Mouse (Mus musculus) lung, postnatal 0 days (tissue): ENCODE measurements at regions not wholly inside any gene's neighbourhood (a gene's known extent, or its start where the extent isn't known, plus 50 kb on each side); places are given as distances from the start of the nearest gene placed in this dataset.
A peak's percentile ranks its signal among the peaks of the same experiment; 100 is the strongest.

ENCODE experiments used
- ATAC-seq: fragments of 200-750 bp; cut with Nextera tagmentation; 2 replicates; pipeline ENCODE4 v1.8.0; 2017; ENCODE audit warnings: moderate library complexity
- DNase-seq: peaks from one replicate; pipeline ENCODE4 v3.0.0-alpha.2; 2016; ENCODE audit warnings: low spot score
- H3K27ac ChIP-seq: fragments of 300-500 bp; sonication (generic); 2 replicates; pipeline ENCODE4 v1.5.1; 2014; ENCODE audit warnings: antibody characterized with exemption, mild to moderate bottlenecking, low read length, mixed read lengths
- H3K27me3 ChIP-seq: fragments of 300-500 bp; sonication (generic); replicated peaks from 2 replicates; pipeline ENCODE4 v1.6.1; 2014; ENCODE audit warnings: low read length, mixed read lengths; ENCODE audit not compliant: insufficient read depth
- H3K36me3 ChIP-seq: fragments of 300-500 bp; sonication (generic); 2 replicates; pipeline ENCODE4 v1.6.1; 2014; ENCODE audit warnings: low read length, mixed read lengths; ENCODE audit not compliant: insufficient read depth
- H3K4me1 ChIP-seq: fragments of 300-500 bp; sonication (generic); 2 replicates; pipeline ENCODE4 v1.6.1; 2014; ENCODE audit warnings: antibody characterized with exemption, low read depth, low read length, mixed read lengths; ENCODE audit not compliant: insufficient read depth
- H3K4me2 ChIP-seq: fragments of 300-500 bp; sonication (generic); replicated peaks from 2 replicates; pipeline ENCODE4 v1.6.1; 2014; ENCODE audit warnings: low read depth, mild to moderate bottlenecking, low read length, moderate library complexity, mixed read lengths
- H3K4me3 ChIP-seq: fragments of 300-500 bp; sonication (generic); 2 replicates; pipeline ENCODE4 v1.5.1; 2014; ENCODE audit warnings: low read depth, low read length
- H3K9ac ChIP-seq: fragments of 300-500 bp; sonication (generic); replicated peaks from 2 replicates; pipeline ENCODE4 v1.6.1; 2014; ENCODE audit warnings: low read depth, mild to moderate bottlenecking
- H3K9me3 ChIP-seq: fragments of 300-500 bp; sonication (generic); 2 replicates; pipeline ENCODE4 v1.6.1; 2016; ENCODE audit warnings: low read length, mixed read lengths
- CTCF ChIP-seq: IDR thresholded peaks from 2 replicates; pipeline ENCODE4 v1.5.1; 2016; ENCODE audit warnings: antibody characterized with exemption, mild to moderate bottlenecking
- EP300 ChIP-seq: IDR thresholded peaks from 2 replicates; pipeline ENCODE4 v1.6.1; 2016; ENCODE audit warnings: antibody characterized with exemption, mild to moderate bottlenecking, control low read depth
- WGBS: fragments of 180-500 bp; shearing (Covaris S2); extraction: QIAGEN DNeasy Blood & Tissue Kit; methylation state at CpG from one replicate; pipeline ENCODE4 v1.1.7; 2014; 5-methylcytosine and 5-hydroxymethylcytosine counted together

DNA sequence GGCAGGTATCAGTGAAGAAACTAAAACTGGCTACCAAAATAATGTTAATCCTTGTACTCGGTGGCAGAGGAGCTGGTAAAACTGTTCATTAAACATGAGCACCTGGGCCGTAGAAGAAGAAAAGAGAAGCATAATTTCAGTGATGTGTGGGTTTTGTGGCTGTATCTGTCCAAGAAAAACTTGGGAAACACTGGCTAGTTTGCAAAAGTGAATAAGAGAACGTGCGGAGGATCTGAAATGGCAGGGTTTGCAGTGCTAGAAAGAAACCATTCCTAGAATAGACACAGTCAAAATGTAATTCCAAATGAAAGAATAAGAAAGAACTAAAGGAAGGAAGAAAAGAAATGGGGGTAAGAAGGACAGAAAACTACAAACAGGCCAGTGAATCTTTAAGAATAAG, 2000.8 kb upstream of the 5930422O12Rik start:
- no peak for ATAC-seq
- no peak for TF ChIP-seq EP300
- no peak for TF ChIP-seq CTCF

DNA sequence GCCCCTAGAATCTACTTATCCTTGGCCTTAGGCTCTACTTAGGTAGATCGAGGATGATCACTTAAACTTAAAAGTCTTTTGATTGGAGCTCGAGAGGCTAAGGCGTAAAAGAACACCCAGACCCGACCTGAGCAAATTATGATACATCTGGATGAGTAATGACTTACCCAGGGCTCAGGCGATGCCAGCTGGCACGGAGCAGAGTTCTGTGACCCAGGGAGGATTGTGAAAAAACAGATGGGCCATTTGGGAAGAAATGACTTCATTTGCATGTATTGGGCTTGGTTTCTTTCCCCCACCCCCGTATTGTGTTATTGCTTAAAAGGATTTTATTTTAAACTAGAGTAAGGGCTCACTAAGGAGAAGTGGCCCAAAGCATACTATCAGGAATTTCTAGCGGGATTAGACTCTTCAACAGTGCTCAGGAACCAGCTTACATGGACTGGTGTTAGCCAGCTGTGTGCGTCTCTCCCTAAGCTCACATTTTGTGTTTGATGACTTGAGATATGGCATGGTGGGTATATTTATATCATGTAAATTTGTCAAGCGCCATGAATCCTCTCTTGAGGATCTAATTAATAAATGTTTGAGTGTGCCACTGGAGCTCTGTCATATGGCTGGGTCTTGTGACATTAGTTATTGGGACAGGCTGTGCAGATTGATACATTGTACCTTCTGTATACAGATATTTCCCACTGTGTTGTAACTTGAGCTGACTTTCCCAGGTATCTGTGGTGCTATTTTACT, 1991.9 kb upstream of the 5930422O12Rik start:
- no peak overlapping the region for H3K4me2 ChIP-seq
- H3K27ac ChIP-seq = no peak overlapping the region
- ATAC-seq (no peak), DNase-seq (no peak)
- no peaks in the 10 kb centered on the region for H3K4me1 ChIP-seq
- no peak overlapping the region for H3K4me3 ChIP-seq
- H3K9ac ChIP-seq = no peak overlapping the region
- no peaks in the 10 kb centered on the region for H3K36me3 ChIP-seq
- no peaks in the 10 kb centered on the region for H3K27me3 ChIP-seq
- H3K9me3 ChIP-seq = no peaks in the 10 kb centered on the region
- 80% methylated on average over 10 of the region's 10 CpGs for WGBS
- TF ChIP-seq EP300 (no peak), CTCF (no peak)

More for the DNA sequence above, 2000.8 kb upstream of the 5930422O12Rik start:
- 95% methylated on average over 4 of the region's 4 CpGs for WGBS
- Histone ChIP-seq H3K36me3 (no peaks in the 10 kb centered on the region), H3K9ac (no peak overlapping the region), H3K4me1 (no peaks in the 10 kb centered on the region), H3K27ac (no peak overlapping the region), H3K4me3 (no peak overlapping the region), H3K9me3 (no peaks in the 10 kb centered on the region), H3K4me2 (no peak overlapping the region), H3K27me3 (no peaks in the 10 kb centered on the region)
- no peak for DNase-seq

DNA sequence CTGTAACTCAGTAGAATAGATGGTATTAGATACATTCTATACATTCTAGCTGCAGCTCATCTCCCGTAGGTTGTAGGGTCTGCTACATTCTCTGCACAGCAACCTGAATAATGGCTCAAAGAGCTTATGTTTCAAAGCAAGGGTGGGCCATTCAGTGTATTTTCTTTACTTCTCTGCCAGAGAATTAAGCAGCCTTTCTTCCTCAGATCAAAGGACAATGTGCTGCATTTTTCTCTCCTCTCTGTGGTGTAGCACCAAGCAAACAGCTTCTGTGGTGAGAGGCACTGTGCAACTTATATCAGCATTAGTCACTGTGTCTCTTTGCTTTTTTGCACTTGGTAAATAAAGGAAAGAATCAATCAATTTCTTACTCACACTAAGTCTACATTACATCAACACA, 1983.7 kb upstream of the 5930422O12Rik start:
- no peaks in the 10 kb centered on the region for H3K9me3 ChIP-seq
- H3K9ac ChIP-seq = no peak overlapping the region
- H3K4me3 ChIP-seq = no peak overlapping the region
- H3K27me3 ChIP-seq = no peaks in the 10 kb centered on the region
- DNase-seq = peak; percentile 20
- no peak for ATAC-seq
- WGBS = 52% methylated on average over 1 of the region's 1 CpGs
- H3K4me1 ChIP-seq = no peaks in the 10 kb centered on the region
- no peak overlapping the region for H3K4me2 ChIP-seq
- H3K36me3 ChIP-seq = no peaks in the 10 kb centered on the region
- no peak overlapping the region for H3K27ac ChIP-seq
- no peak for TF ChIP-seq EP300
- TF ChIP-seq CTCF = no peak

DNA sequence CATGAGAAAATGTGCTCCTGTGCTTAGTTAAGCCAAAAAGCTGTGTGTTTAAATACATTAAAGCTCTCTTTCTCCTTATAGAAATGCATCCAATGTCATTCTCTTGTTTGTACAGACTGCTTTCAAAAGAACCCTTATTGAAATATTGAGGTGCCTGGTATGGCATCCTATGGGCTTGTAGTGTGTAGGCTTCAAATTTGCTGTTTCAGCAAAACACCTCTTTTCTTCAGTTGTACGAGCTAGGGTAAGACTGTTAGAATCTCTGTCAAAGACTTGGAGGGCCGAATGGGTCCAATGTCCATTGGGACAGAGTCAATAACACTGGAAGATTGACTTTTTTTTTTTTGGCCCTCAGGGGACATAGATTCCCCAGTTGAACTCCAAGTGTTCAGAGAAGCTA, 1980.5 kb upstream of the 5930422O12Rik start:
- no peak overlapping the region for H3K4me3 ChIP-seq
- H3K4me1 ChIP-seq = no peaks in the 10 kb centered on the region
- H3K9ac ChIP-seq = no peak overlapping the region
- no peak for DNase-seq
- H3K4me2 ChIP-seq = no peak overlapping the region
- H3K27me3 ChIP-seq = no peaks in the 10 kb centered on the region
- H3K9me3 ChIP-seq = no peaks in the 10 kb centered on the region
- TF ChIP-seq CTCF (no peak), EP300 (no peak)
- WGBS = 71% methylated on average over 2 of the region's 2 CpGs
- H3K27ac ChIP-seq = no peak overlapping the region
- no peak for ATAC-seq
- no peaks in the 10 kb centered on the region for H3K36me3 ChIP-seq

DNA sequence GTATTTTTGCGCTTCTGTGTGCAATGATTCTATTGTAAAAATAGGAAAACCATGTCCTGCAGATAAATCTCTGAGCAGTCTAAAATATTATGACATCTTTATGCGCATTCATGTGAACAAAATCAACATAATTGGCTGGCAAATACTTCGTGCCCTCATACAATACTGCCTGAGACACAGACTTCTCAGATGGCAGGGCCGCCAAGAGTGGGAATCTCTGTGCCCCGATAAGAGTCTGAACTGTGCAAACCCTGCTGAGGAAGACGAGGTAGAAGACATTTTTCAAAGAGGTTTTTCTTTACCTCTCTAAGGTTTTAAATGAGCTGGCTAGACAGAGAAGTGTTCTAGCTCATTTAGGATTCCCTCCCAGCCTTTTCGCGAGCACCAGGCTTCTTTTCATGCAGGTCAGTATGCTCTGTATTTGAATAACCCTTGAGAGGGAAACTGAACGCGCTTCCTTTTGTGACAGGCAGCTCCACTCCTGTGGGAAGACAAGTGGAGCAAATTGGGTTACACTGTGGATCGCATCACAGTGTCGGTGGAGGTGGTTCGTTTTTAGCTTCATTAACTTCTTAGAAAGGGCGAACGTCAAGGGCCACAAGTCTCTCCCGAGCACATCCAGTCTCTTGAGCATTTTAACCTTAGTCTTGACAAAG, 1973.6 kb upstream of the 5930422O12Rik start:
- H3K4me2 ChIP-seq = no peak overlapping the region
- H3K4me1 ChIP-seq = no peaks in the 10 kb centered on the region
- WGBS = 69% methylated on average over 16 of the region's 16 CpGs
- H3K4me3 ChIP-seq = no peak overlapping the region
- no peak overlapping the region for H3K27ac ChIP-seq
- no peaks in the 10 kb centered on the region for H3K9me3 ChIP-seq
- H3K9ac ChIP-seq = no peak overlapping the region
- DNase-seq (no peak), ATAC-seq (no peak)
- no peaks in the 10 kb centered on the region for H3K36me3 ChIP-seq
- H3K27me3 ChIP-seq = no peaks in the 10 kb centered on the region
- TF ChIP-seq EP300 (no peak), CTCF (no peak)

DNA sequence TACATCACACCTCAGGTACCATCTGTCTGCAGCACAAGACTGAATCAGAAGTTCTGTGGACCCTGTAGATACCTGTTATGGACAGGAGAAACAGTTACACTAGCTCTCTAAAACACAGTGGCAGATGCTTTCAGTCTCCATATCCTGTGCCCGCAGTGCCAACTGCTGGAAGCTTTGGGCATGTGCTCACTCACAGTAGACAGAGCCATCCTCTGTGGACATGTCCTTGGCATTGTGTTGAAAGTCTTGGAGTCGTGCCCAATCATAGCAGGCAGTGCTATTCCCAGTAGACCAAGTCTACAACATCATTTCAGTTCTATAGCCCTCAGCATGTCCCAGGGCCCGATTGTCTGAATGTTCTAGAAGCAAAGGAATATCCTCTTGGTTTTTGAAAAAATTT, 1968.2 kb upstream of the 5930422O12Rik start:
- Histone ChIP-seq H3K27ac (no peak overlapping the region), H3K27me3 (no peaks in the 10 kb centered on the region), H3K4me3 (no peak overlapping the region), H3K4me1 (no peaks in the 10 kb centered on the region), H3K9me3 (no peaks in the 10 kb centered on the region), H3K4me2 (no peak overlapping the region), H3K36me3 (no peaks in the 10 kb centered on the region), H3K9ac (no peak overlapping the region)
- ATAC-seq = no peak
- 75% methylated on average over 3 of the region's 3 CpGs for WGBS
- no peak for TF ChIP-seq EP300
- TF ChIP-seq CTCF = peak; percentile 40; the same call in 1 of the 2 replicates
- no peak for DNase-seq
